Mouse (Mus musculus) layer of hippocampus, adult 2 months (tissue): Measurements from ENCODE around the gene Map4k3. TPM values are rescaled to one million over a fixed set of nuclear protein-coding genes. Genes with fewer than 3 reads are reported as not detected.

Source experiments
- DNase-seq, 2 experiments: peaks; one replicate each; pipeline ENCODE4 v3.0.0; 2022; ENCODE audit warnings: low spot score in 2 of 2
- H3K27ac ChIP-seq: fragments of 200-600 bp; 2 replicates; pipeline ENCODE4 v1.8.1; 2022
- H3K4me3 ChIP-seq: fragments of 200-600 bp; 2 replicates; pipeline ENCODE4 v1.8.1; 2022; ENCODE audit warnings: mild to moderate bottlenecking
- CTCF ChIP-seq: fragments of 200-600 bp; conservative IDR thresholded peaks from 2 replicates; pipeline ENCODE4 v1.8.1; 2022; ENCODE audit warnings: antibody characterized with exemption, mild to moderate bottlenecking, moderate library complexity
- total RNA-seq, 2 experiments: library from RNA; stranded (reverse); gene quantifications; 2 replicates each; pipeline ENCODE4 v1.2.3; 2021

Gene Map4k3
- total RNA-seq, 2 experiments from 2014 or later = 92.9 to 94.1 TPM

DNA sequence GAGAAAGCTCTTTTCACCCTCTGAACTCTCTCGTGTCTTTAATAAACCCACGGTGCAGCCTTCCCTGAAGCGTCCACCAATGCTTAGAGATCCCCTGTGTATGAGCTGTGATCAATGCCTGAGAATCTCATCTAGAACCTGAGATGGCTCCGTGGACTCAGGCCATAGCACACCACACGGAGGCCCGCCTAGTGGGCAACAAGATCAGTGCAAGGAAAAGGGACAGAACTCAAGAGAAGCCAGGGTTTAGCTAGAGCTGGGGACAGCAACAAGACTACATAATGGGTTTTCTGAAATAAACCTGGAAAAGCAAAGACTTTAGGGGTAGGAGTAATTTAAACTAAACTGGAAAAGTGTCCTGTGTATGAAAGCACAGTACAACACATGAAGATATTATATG, 5.2 kb downstream of the Map4k3 start:
- DNase-seq = no peak

DNA sequence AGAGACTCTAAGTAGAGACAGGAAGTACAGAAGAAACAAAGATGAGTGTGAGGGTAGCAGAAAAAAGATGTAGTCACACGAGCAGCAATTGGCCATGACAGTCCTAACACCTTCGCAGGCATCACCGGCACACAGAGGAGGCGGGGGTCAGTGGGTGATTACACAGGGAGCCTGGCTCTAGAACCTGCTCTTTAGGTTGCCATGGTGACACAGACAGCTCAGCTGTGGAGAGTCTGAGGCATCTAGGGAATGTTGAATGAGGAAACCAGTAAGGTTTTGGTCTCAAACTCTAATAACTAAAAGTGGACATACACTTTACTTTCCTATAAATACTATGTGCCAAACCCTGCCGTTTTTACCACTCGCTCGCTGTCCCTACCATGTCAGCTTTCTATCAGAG, 6.6 kb downstream of the Map4k3 start:
- H3K4me3 ChIP-seq = no peak overlapping the region
- DNase-seq = no peak
- no peak for TF ChIP-seq CTCF
- no peak overlapping the region; the same call in 1 of the 2 replicates for H3K27ac ChIP-seq

More for the DNA sequence above, 5.2 kb downstream of the Map4k3 start:
- TF ChIP-seq CTCF = peak; percentile 48
- Histone ChIP-seq H3K27ac (no peak overlapping the region), H3K4me3 (no peak overlapping the region)

DNA sequence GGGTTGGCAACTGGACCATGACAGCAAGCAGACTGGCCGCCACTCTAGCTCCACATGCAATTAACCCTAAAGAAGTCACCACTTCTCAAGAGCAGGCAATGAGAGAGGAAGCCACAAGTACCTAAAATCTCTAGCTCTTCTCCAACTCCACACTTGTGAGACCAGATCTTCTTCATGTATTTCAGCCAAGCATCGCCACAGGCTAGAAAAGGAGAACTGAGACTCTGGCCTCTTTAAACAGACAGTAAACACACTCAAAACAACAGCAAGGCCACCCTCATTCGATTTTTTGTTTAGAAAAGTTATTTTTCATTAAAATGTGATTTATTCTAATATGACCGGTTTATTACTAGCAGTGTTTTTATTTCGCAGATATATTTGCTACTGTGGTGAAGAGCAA, 9.0 kb downstream of the Map4k3 start:
- DNase-seq = no peak
- Histone ChIP-seq H3K27ac (0 out of 2 replicates have a peak overlapping the region, but pooled peaks have one; percentile 24), H3K4me3 (no peak overlapping the region)
- TF ChIP-seq CTCF = no peak

DNA sequence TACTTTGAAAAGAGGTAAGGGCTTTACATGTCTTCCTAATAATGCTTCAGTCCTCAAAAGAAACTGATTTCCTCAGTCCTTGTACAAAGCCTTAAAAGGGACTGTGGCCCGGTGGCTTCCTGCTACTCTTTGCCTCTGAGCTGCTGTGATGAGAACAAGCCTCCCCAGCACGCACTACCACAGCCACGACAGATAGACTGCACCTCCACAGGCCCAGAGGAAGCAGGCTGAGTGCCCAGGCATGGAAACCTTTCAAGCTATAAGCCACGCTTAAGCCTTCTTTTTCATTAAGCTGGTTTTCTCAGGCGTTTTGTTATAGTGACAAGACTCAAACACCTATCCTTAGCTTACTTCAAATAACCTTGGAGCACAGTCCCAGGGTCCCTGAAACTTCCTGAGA, 10.0 kb downstream of the Map4k3 start:
- Histone ChIP-seq H3K4me3 (no peak overlapping the region), H3K27ac (peak overlapping the region; percentile 58; the same call in 1 of the 2 replicates)
- DNase-seq = no peak
- TF ChIP-seq CTCF = no peak

DNA sequence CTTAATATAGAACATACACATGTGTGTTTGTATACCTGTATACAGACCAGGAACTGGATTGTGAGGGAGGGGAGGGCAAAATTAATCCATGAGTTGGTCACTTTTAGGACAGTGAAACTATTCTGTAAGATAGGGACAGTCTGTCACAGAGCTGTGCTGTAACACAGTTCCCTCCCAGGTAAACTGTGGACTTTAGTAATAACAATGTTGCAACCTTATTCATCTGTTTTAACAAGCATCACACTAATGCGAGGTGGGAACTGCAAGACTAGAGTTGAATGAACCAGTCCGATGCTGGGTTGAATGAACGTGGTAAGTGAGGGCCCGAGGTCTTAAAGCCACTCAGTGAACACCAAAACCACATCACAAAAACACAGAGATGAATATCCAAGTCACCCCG, 14.7 kb downstream of the Map4k3 start:
- DNase-seq = no peak
- H3K4me3 ChIP-seq = no peak overlapping the region
- no peak for TF ChIP-seq CTCF
- 0 out of 2 replicates have a peak overlapping the region, but pooled peaks have one; percentile 21 for H3K27ac ChIP-seq

DNA sequence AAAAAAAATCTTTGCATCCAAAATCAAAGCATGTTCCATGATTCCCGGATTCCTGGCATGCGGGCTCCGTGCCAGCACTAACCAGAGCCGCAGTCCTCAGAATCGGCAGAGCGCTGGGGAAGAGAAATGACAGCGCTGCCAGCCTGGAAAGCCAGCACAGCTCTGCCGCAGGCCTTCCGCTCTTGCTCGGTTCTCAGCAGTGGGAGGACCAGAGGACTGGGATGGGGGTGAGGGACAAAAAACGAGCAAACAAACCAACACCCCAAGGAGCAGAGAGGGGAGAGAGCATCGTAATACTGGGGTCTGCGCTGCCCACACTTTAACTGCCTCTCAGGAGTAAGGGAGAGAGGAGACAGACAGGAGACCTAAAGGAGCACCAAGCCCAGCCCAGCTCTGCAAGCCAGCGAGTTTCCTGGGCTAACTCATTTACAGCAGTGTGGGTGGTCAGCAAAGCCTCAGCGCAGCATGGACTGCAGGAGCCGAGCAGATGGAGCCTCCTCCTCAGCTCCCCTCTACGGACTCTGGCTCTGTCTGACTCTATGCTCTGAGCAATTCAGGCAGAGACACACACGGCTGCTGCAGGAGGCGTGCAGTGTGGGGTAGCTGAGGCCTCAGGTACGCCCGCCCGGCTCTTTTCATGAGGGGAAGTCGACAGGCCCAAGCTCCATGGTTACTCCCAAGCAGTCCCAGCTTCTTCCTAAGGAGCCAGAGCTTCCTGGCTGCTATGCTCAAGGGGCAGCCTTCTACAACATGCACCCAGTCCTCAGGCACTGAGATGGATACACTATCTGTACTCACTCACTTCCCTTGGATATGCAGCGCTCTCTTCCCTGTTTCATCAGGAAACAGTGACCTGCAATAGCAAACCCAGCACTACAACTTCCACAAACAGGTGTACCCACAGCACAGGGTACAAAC, 18.1 kb downstream of the Map4k3 start:
- H3K4me3 ChIP-seq = peak overlapping the region; percentile 36
- peak; percentile 44 to 55 for DNase-seq
- TF ChIP-seq CTCF = no peak
- H3K27ac ChIP-seq = peak overlapping the region; percentile 92

DNA sequence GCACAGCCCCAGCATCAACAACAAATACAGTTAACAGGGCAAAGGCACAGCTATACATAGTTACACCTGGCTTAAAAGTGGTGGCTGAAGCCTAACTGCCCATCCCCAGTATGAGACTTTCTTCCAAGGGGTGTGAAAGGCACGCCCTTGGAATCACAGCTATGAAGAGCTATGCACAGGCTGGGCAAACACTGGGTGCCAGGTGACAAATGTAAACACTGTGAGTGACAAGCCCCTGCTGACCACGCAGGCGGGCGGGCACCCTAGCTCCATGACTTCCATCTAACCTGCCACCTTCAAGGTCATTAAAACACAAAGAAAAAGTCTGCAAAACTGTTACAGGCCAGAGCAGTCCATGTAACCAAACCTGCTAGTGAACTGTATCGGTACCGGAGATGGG, 19.5 kb downstream of the Map4k3 start:
- Histone ChIP-seq H3K27ac (peak overlapping the region; percentile 92), H3K4me3 (no peak overlapping the region)
- DNase-seq = no peak
- no peak for TF ChIP-seq CTCF

DNA sequence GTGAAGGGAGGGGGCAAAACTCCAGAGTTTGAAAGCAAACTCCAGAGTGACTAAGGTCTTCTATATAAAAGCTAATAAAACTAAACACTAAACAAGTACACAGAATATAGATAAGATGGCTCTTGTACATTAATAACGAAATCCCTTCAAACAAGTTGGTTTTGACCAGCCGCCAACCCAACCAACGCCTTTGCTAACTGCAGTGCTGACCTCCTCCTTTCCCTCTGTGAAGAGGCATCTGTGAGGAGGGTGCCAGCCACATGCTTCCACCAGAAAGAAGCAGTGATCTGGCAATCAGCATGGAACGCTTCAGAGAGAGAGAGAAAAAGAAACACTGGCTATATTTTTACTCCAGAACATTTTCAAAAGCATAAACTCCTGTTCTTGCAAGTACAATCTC, 21.1 kb downstream of the Map4k3 start:
- peak overlapping the region; percentile 92 for H3K27ac ChIP-seq
- no peak for TF ChIP-seq CTCF

DNA sequence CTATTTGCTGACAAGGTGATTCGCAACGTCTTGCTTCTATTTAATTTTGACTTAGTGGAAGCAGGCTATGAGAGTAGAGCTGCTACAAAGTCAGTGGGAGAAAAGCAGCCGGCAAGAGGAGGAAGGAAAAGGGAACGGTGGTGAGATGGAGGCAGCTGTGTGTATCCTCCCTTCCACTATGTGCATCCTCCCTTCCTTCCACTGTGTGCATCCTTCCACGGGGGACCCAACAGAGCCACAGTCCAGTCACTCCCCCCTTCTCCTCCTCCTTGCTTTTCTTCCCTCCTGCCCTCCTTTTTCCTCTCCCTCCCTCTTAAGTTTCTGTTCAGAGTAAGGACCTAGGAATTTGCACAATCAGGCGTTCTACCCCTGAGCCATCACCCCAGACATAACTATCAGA, 21.7 kb downstream of the Map4k3 start:
- Histone ChIP-seq H3K27ac (peak overlapping the region; percentile 92), H3K4me3 (no peak overlapping the region)
- no peak for TF ChIP-seq CTCF
- no peak for DNase-seq

More for the DNA sequence above, 21.1 kb downstream of the Map4k3 start:
- H3K4me3 ChIP-seq = no peak overlapping the region
- peak; percentile 55 to 61 for DNase-seq

DNA sequence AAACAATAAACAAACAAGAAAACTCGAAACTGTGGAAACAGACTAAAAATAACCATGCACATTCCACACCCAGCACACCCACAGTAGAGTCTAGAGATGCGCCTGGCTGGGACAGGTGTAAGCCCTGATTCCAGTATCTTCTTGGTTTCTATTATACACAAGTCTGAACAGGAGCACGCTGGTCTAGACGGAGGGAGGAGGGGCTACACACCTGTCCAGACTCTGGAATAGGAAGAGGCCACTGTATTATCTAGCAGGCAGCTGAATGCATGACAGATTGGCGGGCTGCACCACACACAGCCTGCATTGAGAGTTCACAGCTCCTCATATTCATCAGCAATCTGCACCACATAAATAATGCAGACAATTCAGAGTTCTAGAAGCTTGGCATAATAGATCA, 26.6 kb downstream of the Map4k3 start:
- Histone ChIP-seq H3K27ac (0 out of 2 replicates have a peak overlapping the region, but pooled peaks have one; percentile 3), H3K4me3 (no peak overlapping the region)
- TF ChIP-seq CTCF = no peak
- DNase-seq = no peak

DNA sequence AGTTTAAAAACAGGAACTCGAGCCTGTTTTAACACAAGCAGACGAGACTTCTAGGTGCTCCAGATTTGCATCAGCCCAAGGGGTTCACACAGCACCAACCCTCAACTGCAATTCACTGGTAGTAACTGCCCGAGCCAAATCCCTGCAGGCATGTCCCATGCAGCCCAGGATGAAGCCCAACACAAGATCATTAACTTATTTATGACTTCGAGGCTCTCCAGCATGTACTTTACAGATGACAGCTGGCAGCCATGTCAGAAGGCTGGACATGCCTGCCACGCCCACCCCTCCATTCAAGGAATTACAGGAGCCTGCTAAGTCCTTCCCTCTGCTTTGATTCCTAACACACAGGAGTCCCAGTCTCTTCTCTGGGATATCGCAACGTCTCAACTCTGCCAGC, 29.4 kb downstream of the Map4k3 start:
- TF ChIP-seq CTCF = no peak
- no peak overlapping the region for H3K27ac ChIP-seq
- H3K4me3 ChIP-seq = no peak overlapping the region
- DNase-seq = no peak

DNA sequence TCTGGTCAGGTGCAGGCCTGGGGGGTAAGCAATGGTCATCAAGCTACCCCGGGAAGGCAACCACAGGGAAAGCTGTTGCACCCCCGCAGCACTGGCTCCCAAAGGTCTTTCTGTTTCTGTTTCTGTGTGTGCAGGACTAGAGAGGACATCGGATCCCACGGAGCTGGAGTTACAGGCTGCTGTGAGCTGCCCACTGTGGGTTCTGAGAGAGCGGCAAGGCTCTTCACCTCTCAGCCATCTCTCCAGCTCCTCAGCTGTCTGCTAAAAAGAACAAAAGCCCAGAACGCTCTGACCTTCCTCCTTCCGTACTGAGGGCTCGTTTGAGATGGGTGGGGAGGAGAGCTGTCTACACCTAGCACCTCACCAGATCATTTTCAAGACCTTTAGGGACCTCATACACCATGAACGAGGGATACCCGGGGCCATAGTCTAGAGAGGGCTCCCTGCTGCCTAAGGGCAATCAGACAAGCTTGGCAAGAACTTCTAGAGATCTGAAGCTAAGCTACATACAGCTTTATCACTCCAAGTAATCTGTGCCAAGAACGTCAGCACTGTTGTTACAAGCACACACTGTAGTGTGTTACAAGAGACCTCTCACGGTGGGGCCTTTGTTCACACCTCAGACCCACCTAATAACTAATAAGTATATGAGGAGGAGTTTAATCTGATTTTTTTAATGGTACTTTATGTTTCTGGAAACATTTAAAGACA, 29.9 kb downstream of the Map4k3 start:
- Histone ChIP-seq H3K27ac (peak overlapping the region; percentile 65; the same call in 1 of the 2 replicates), H3K4me3 (no peak overlapping the region; the same call in 1 of the 2 replicates)
- no peak for TF ChIP-seq CTCF
- no peak for DNase-seq

DNA sequence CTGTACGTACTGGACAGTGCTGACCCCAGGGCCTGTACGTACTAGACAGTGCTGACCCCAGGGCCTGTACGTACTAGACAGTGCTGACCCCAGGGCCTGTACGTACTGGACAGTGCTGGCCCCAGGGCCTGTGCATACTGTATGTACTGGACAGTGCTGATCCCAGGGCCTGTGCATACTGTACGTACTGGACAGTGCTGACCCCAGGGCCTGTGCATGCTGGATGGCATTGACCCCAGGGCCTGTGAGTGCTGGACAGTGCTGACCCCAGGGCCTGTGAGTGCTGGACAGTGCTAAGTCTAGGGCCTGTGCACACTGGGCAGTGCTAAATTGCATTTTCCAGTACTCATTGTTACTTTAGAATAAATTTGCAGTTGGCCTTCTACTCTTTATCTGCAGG, 31.3 kb downstream of the Map4k3 start:
- no peak for DNase-seq
- H3K27ac ChIP-seq = no peak overlapping the region
- no peak overlapping the region for H3K4me3 ChIP-seq
- TF ChIP-seq CTCF = no peak
